Mouse (Mus musculus): ENCODE results near the gene Ighmbp2.

Ighmbp2 gene

GRCm38 (mm10) chr19:3282572-3283467 lies at the start of gene Ighmbp2, which contains the start of gene Mrpl21:
Gene Ighmbp2 (minus strand): TSS chr19:3283017.
Gene Mrpl21 (plus strand): TSS chr19:3282901.
- DNase-seq: peak; percentile 88 to 89

- peak; percentile 48 to 68 for DNase-seq
Observed at GRCm38 (mm10) chr19:3326479-3327047, 43.7 kb upstream of the Ighmbp2 start.

GRCm38 (mm10) chr19:3325771-3326478 lies 43.1 kb upstream of the Ighmbp2 start:
- DNase-seq: no peak

GRCm38 (mm10) chr19:3324931-3325711 lies 42.3 kb upstream of the Ighmbp2 start:
- DNase-seq: peak; percentile 95 to 97

- DNase-seq: peak; percentile 34 to 35
Observed at GRCm38 (mm10) chr19:3324271-3324811, 41.5 kb upstream of the Ighmbp2 start.

- peak; percentile 79 to 85 for DNase-seq
Observed at GRCm38 (mm10) chr19:3323753-3324270, 41.0 kb upstream of the Ighmbp2 start.

GRCm38 (mm10) chr19:3323201-3323621 lies 40.4 kb upstream of the Ighmbp2 start:
- peak; percentile 90 to 92 for DNase-seq

GRCm38 (mm10) chr19:3322261-3322969 lies 39.6 kb upstream of the Ighmbp2 start, which contains the start of gene Cpt1a:
Gene Cpt1a (plus strand): TSS chr19:3322334.
- DNase-seq: peak; percentile 67 to 69

- DNase-seq: peak; percentile 88 to 92
Observed at GRCm38 (mm10) chr19:3321617-3322016, 38.8 kb upstream of the Ighmbp2 start.

- DNase-seq: no peak
Observed at GRCm38 (mm10) chr19:3320801-3321200, 38.0 kb upstream of the Ighmbp2 start.

GRCm38 (mm10) chr19:3320086-3320485 lies 37.3 kb upstream of the Ighmbp2 start:
- peak in 1 of 2 experiments; percentile 47 for DNase-seq

GRCm38 (mm10) chr19:3319341-3319740 lies 36.5 kb upstream of the Ighmbp2 start:
- DNase-seq: no peak

GRCm38 (mm10) chr19:3307175-3307949 lies 24.5 kb upstream of the Ighmbp2 start:
- no peak for DNase-seq

- no peak for DNase-seq
Observed at GRCm38 (mm10) chr19:3304017-3304416, 21.2 kb upstream of the Ighmbp2 start.

GRCm38 (mm10) chr19:3297775-3298174 lies 15.0 kb upstream of the Ighmbp2 start:
- no peak for DNase-seq

- DNase-seq: no peak
Observed at GRCm38 (mm10) chr19:3297034-3297433, 14.2 kb upstream of the Ighmbp2 start.

- DNase-seq: no peak
Observed at GRCm38 (mm10) chr19:3295245-3295644, 12.4 kb upstream of the Ighmbp2 start.

GRCm38 (mm10) chr19:3292993-3293392 lies 10.2 kb upstream of the Ighmbp2 start:
- DNase-seq: no peak

- peak; percentile 38 to 53 for DNase-seq
Observed at GRCm38 (mm10) chr19:3292028-3292427, 9.2 kb upstream of the Ighmbp2 start.

- no peak for DNase-seq
Observed at GRCm38 (mm10) chr19:3289006-3289405, 6.2 kb upstream of the Ighmbp2 start.
